Mouse (Mus musculus) cerebellum, postnatal 14 days (tissue): ENCODE results near the gene Cbl.

ENCODE experiments used
- DNase-seq, 2 experiments: peaks; one replicate each; pipeline ENCODE4 v3.0.0; 2021; ENCODE audit warnings: mixed read lengths in 2 of 2

The Cbl gene

DNA sequence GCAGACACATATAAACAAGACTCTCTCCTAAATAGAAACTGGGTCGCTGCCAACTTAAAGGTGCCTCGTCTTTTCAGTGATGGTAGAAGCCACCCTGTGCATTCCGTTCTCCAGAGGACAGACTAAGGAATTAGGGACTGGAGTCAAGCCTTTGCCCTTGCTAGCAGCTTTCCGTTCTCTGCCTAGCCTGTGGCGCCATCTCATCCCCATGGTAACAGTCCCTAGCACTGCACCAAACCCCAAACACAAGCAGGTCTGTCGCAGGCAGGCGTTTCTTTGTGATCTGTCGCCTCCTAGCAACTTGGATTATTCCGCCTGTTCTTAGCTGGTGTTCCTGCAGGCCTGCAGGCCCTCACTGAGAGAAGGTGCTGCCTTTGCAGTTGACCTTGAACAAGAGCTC lies 137.3 kb downstream of the Cbl start:
- DNase-seq, result no peak

DNA sequence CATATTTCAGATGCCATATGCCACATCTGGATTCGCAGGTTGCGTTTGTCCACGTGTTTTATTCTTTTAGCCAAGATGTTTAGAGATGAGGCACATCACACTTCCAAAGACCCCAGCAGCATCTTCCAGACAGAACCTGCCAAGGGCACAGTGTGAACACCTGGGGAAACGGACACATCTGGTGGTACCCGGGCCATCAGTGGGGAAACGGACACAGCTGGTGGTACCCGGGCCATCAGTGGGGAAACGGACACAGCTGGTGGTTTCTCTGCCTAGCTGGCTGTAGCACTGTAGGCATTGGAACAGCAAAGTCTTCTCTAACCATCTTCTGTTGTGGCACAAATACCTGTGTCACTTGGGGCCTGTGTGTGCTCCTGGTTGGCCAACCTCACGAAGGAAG lies 138.1 kb downstream of the Cbl start:
- DNase-seq, result no peak

DNA sequence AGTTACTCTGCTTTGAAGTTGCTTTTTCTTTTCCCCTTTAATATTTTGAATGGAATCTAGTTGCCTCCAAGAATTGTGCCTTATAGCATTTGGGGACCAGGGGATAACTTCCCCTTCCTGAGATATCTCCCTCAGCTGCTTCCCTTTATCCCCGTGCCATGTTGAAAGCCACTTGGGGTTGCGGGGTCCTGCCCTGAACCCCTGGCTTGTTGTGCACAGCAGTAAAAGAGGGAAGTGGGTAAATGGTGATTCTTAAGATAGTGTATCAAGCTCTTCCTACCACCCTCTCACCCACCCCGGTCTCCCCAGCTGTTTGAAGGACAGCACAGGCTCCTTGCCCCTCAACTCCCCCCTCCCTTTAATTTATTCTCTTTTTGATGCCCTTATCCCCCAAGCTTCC lies 139.1 kb downstream of the Cbl start:
- DNase-seq, result no peak

DNA sequence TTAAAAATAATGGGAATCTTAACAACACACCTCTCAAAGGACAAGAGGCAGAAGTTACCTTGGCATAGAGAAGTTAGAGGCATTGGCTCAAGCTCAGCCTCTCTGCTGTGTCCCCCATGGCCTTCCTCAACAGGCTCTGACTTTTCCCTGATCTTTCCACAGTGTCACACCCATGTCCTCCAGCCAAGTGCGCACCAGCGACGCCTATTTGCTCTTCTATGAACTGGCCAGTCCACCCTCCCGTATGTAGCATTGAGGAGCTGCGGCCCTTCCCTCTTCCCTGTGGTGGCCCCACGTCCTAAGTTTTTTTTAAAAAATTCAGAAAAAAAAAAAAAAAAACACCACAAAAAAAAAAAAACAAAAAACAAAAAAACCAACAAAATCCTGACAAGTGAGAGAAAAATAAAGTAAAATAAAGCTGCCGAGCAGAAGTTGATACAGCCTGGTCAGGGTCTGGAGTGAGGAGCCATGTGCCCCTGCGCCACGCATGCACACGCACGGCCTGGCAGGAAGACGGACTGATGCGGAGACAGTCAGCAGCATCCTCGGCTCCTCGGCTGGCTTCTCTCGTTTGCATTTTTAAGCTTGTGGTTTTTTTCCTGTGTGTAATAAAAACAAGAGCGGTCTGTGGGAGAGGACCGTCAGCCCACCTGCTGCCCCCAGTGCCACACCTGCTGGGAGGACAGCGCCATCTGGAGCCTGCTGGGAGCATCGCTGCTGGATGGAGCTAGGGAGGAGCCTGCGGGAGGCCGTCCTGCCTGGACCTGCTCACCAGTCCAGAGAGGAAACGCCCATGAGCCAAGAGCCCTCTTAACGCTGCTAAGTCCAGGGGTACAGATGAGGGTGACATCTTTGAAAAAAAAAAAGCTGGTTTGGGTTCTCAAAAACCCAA lies 140.0 kb downstream of the Cbl start:
- peak; percentile 84 to 89 for DNase-seq
